Mouse (Mus musculus) olfactory bulb, adult 2 months (tissue): ENCODE results near the gene Pym1. TPM values are rescaled to one million over a fixed set of nuclear protein-coding genes. Genes with fewer than 3 reads are reported as not detected.
A peak's percentile ranks its signal among the peaks of the same experiment; 100 is the strongest.

Source experiments
- H3K27ac ChIP-seq: fragments of 200-500 bp; 2 replicates; pipeline ENCODE4 v1.5.1; 2012; ENCODE audit warnings: low read depth, low read length; ENCODE audit not compliant: insufficient read depth
- H3K4me1 ChIP-seq: fragments of 200-500 bp; 2 replicates; pipeline ENCODE4 v1.6.1; 2012; ENCODE audit warnings: low read length; ENCODE audit not compliant: control insufficient read depth, insufficient read depth
- H3K4me3 ChIP-seq: fragments of 200-500 bp; 2 replicates; pipeline ENCODE4 v1.5.1; 2012; ENCODE audit warnings: mild to moderate bottlenecking, low read depth, low read length, moderate library complexity; ENCODE audit not compliant: insufficient read depth
- CTCF ChIP-seq: fragments of 200-500 bp; IDR thresholded peaks from 2 replicates; pipeline ENCODE4 v1.5.1; 2012; ENCODE audit warnings: low read depth, mild to moderate bottlenecking, low read length, moderate library complexity; ENCODE audit not compliant: insufficient read depth
- POLR2A ChIP-seq: fragments of 200-500 bp; IDR thresholded peaks from 2 replicates; pipeline ENCODE4 v1.6.1; 2012; ENCODE audit warnings: mild to moderate bottlenecking, low read depth, low read length, moderate library complexity; ENCODE audit not compliant: insufficient read depth
- WGBS: fragments of 180-500 bp; shearing (Covaris S2); methylation state at CpG from one replicate; pipeline ENCODE4 v1.1.7; 2018; 5-methylcytosine and 5-hydroxymethylcytosine counted together
- polyA plus RNA-seq: library from polyadenylated mRNA; stranded (reverse); fragments of >200 nt; gene quantifications from 2 replicates; pipeline ENCODE4 v1.2.4, GENCODE M21; 2012; ENCODE audit warnings: low replicate concordance; ENCODE audit not compliant: missing spikeins, insufficient read depth, insufficient read length

The Pym1 gene
- polyA plus RNA-seq, 1 experiment: not detected

- no peak overlapping the region for H3K4me3 ChIP-seq
- peaks cover 4% of the 10 kb centered on the region; the same call in 1 of the 2 replicates for H3K4me1 ChIP-seq
- 89% methylated on average over 2 of the region's 2 CpGs for WGBS
- no peak overlapping the region for H3K27ac ChIP-seq
- no peak for TF ChIP-seq POLR2A
- TF ChIP-seq CTCF: no peak
These were observed 30.8 kb downstream of the Pym1 start for GRCm38 (mm10) chr10:128778441-128778840.

GRCm38 (mm10) chr10:128779011-128779795 is 31.5 kb downstream of the Pym1 start:
- peak overlapping the region; percentile 56; the same call in 1 of the 2 replicates for H3K27ac ChIP-seq
- no peak for TF ChIP-seq CTCF
- no peak for TF ChIP-seq POLR2A
- no peak overlapping the region for H3K4me3 ChIP-seq
- peaks cover 4% of the 10 kb centered on the region; the same call in 1 of the 2 replicates for H3K4me1 ChIP-seq
- WGBS: 38% methylated on average over 8 of the region's 8 CpGs

GRCm38 (mm10) chr10:128780200-128780599 is 32.5 kb downstream of the Pym1 start:
- WGBS: 96% methylated on average over 1 of the region's 1 CpGs
- no peak for TF ChIP-seq CTCF
- no peak for TF ChIP-seq POLR2A
- Histone ChIP-seq H3K4me3 (no peak overlapping the region), H3K4me1 (peaks cover 4% of the 10 kb centered on the region; the same call in 1 of the 2 replicates), H3K27ac (no peak overlapping the region)

- Histone ChIP-seq H3K4me1 (peaks cover 2% of the 10 kb centered on the region; the same call in 1 of the 2 replicates), H3K27ac (no peak within 1 kb of the TSS), H3K4me3 (no peak within 1 kb of the TSS)
- TF ChIP-seq POLR2A: no peak
- TF ChIP-seq CTCF: no peak
- WGBS: 71% methylated on average over 7 of the region's 7 CpGs
These were observed 42.9 kb downstream of the Pym1 start, which contains the start of gene Mmp19 for GRCm38 (mm10) chr10:128790398-128791124. TSS of gene Mmp19 (plus strand) at chr10:128790910.

GRCm38 (mm10) chr10:128792041-128792440 is 44.4 kb downstream of the Pym1 start:
- Histone ChIP-seq H3K4me1 (peaks cover 2% of the 10 kb centered on the region; the same call in 1 of the 2 replicates), H3K4me3 (no peak overlapping the region), H3K27ac (no peak overlapping the region)
- TF ChIP-seq CTCF (no peak), POLR2A (no peak)

GRCm38 (mm10) chr10:128793258-128793657 is 45.6 kb downstream of the Pym1 start:
- Histone ChIP-seq H3K4me1 (peaks cover 2% of the 10 kb centered on the region; the same call in 1 of the 2 replicates), H3K27ac (no peak overlapping the region), H3K4me3 (no peak overlapping the region)
- 94% methylated on average over 1 of the region's 1 CpGs for WGBS
- TF ChIP-seq CTCF: no peak
- no peak for TF ChIP-seq POLR2A

- 91% methylated on average over 5 of the region's 5 CpGs for WGBS
- H3K27ac ChIP-seq: no peak overlapping the region
- TF ChIP-seq CTCF (no peak), POLR2A (no peak)
These were observed 46.7 kb downstream of the Pym1 start for GRCm38 (mm10) chr10:128794391-128794790.

GRCm38 (mm10) chr10:128795581-128795980 is 47.9 kb downstream of the Pym1 start:
- H3K4me3 ChIP-seq: no peak overlapping the region
- WGBS: 83% methylated on average over 3 of the region's 3 CpGs
- TF ChIP-seq CTCF (no peak), POLR2A (no peak)
- peaks cover 2% of the 10 kb centered on the region; the same call in 1 of the 2 replicates for H3K4me1 ChIP-seq
- H3K27ac ChIP-seq: no peak overlapping the region

More at GRCm38 (mm10) chr10:128794391-128794790, 46.7 kb downstream of the Pym1 start:
- H3K4me1 ChIP-seq: peaks cover 2% of the 10 kb centered on the region; the same call in 1 of the 2 replicates
- no peak overlapping the region for H3K4me3 ChIP-seq

- no peak for TF ChIP-seq CTCF
- TF ChIP-seq POLR2A: no peak
- WGBS: 94% methylated on average over 8 of the region's 8 CpGs
- no peak overlapping the region for H3K27ac ChIP-seq
- H3K4me3 ChIP-seq: no peak overlapping the region
- peaks cover 17% of the 10 kb centered on the region for H3K4me1 ChIP-seq
These were observed 51.0 kb downstream of the Pym1 start for GRCm38 (mm10) chr10:128798676-128799075.
